Mouse (Mus musculus): ENCODE measurements at regions not wholly inside any gene's neighbourhood (a gene's known extent, or its start where the extent isn't known, plus 50 kb on each side); places are given as distances from the start of the nearest gene placed in this dataset.
"Not testable (repeated sequence)": the region's sequence is repeated elsewhere in the genome, so short reads cannot be mapped to it uniquely, and the experiment has no call there.

GRCm38 (mm10) chr1:147138176-147138575 is 643.6 kb downstream of the Brinp3 start:
- no peak overlapping the region for H3K4me2 ChIP-seq (replicated peaks; ENCODE audit: low read depth)
- 48% methylated on average over 2 of the region's 2 CpGs for WGBS
- no peaks in the 10 kb centered on the region for H3K9me3 ChIP-seq (ENCODE audit: control insufficient read depth, low read length)
- no peaks in the 10 kb centered on the region for H3K36me3 ChIP-seq (ENCODE audit: control insufficient read depth, insufficient read depth, low read length)
- DNase-seq (ENCODE audit: low spot score) (no peak), ATAC-seq (ENCODE audit: low FRiP score, low TSS enrichment) (no peak)
- no peak overlapping the region for H3K9ac ChIP-seq (ENCODE audit: low read length)
- no peak overlapping the region for H3K27ac ChIP-seq (replicated peaks)
- no peaks in the 10 kb centered on the region for H3K27me3 ChIP-seq (ENCODE audit: control insufficient read depth, insufficient read depth, low read length)
- TF ChIP-seq CTCF (IDR thresholded peaks at IDR 0.05; ENCODE audit: low read depth), result no peak
- TF ChIP-seq EP300 (optimal IDR thresholded peaks at IDR 0.05), result no peak
- no peaks in the 10 kb centered on the region for H3K4me1 ChIP-seq (replicated peaks; ENCODE audit: control insufficient read depth, insufficient read depth)
- H3K4me3 ChIP-seq (ENCODE audit: low read depth, low read length), result no peak overlapping the region

- WGBS, result 52% methylated on average over 1 of the region's 1 CpGs
- H3K9me3 ChIP-seq (ENCODE audit: control insufficient read depth, low read length), result no peaks in the 10 kb centered on the region
- no peak overlapping the region for H3K9ac ChIP-seq (ENCODE audit: low read length)
- no peak for TF ChIP-seq CTCF (IDR thresholded peaks at IDR 0.05; ENCODE audit: low read depth)
- TF ChIP-seq EP300 (optimal IDR thresholded peaks at IDR 0.05), result no peak
- H3K4me2 ChIP-seq (replicated peaks; ENCODE audit: low read depth), result no peak overlapping the region
- no peak overlapping the region for H3K4me3 ChIP-seq (ENCODE audit: low read depth, low read length)
- no peaks in the 10 kb centered on the region for H3K4me1 ChIP-seq (replicated peaks; ENCODE audit: control insufficient read depth, insufficient read depth)
- no peaks in the 10 kb centered on the region for H3K36me3 ChIP-seq (ENCODE audit: control insufficient read depth, insufficient read depth, low read length)
- ATAC-seq (ENCODE audit: low FRiP score, low TSS enrichment) (no peak), DNase-seq (ENCODE audit: low spot score) (no peak)
- H3K27me3 ChIP-seq (ENCODE audit: control insufficient read depth, insufficient read depth, low read length), result no peaks in the 10 kb centered on the region
- H3K27ac ChIP-seq (replicated peaks), result no peak overlapping the region
These were observed 680.8 kb downstream of the Brinp3 start for GRCm38 (mm10) chr1:147175350-147175749.

GRCm38 (mm10) chr1:147186799-147187198 is 692.2 kb downstream of the Brinp3 start:
- no peak overlapping the region for H3K4me2 ChIP-seq (replicated peaks; ENCODE audit: low read depth)
- no peak for ATAC-seq (ENCODE audit: low FRiP score, low TSS enrichment)
- no peak overlapping the region for H3K27ac ChIP-seq (replicated peaks)
- no peaks in the 10 kb centered on the region for H3K27me3 ChIP-seq (ENCODE audit: control insufficient read depth, insufficient read depth, low read length)
- H3K4me3 ChIP-seq (ENCODE audit: low read depth, low read length), result no peak overlapping the region
- no peaks in the 10 kb centered on the region for H3K4me1 ChIP-seq (replicated peaks; ENCODE audit: control insufficient read depth, insufficient read depth)
- no peaks in the 10 kb centered on the region for H3K36me3 ChIP-seq (ENCODE audit: control insufficient read depth, insufficient read depth, low read length)
- no peak overlapping the region for H3K9ac ChIP-seq (ENCODE audit: low read length)
- DNase-seq (ENCODE audit: low spot score), result no peak
- no peaks in the 10 kb centered on the region for H3K9me3 ChIP-seq (ENCODE audit: control insufficient read depth, low read length)
- 66% methylated on average over 1 of the region's 1 CpGs for WGBS
- TF ChIP-seq CTCF (IDR thresholded peaks at IDR 0.05; ENCODE audit: low read depth), result no peak
- no peak for TF ChIP-seq EP300 (optimal IDR thresholded peaks at IDR 0.05)

- Histone ChIP-seq H3K4me2 (replicated peaks; ENCODE audit: low read depth) (no peak overlapping the region), H3K36me3 (ENCODE audit: control insufficient read depth, insufficient read depth, low read length) (no peaks in the 10 kb centered on the region), H3K27ac (replicated peaks) (no peak overlapping the region), H3K4me3 (ENCODE audit: low read depth, low read length) (no peak overlapping the region), H3K9me3 (ENCODE audit: control insufficient read depth, low read length) (no peaks in the 10 kb centered on the region), H3K4me1 (replicated peaks; ENCODE audit: control insufficient read depth, insufficient read depth) (no peaks in the 10 kb centered on the region), H3K9ac (ENCODE audit: low read length) (no peak overlapping the region), H3K27me3 (ENCODE audit: control insufficient read depth, insufficient read depth, low read length) (no peaks in the 10 kb centered on the region)
- 81% methylated on average over 6 of the region's 6 CpGs for WGBS
- ATAC-seq (ENCODE audit: low FRiP score, low TSS enrichment) (no peak), DNase-seq (ENCODE audit: low spot score) (no peak)
- TF ChIP-seq EP300 (optimal IDR thresholded peaks at IDR 0.05) (no peak), CTCF (IDR thresholded peaks at IDR 0.05; ENCODE audit: low read depth) (no peak)
These were observed 692.9 kb downstream of the Brinp3 start for GRCm38 (mm10) chr1:147187251-147188025.

- ATAC-seq (ENCODE audit: low FRiP score, low TSS enrichment), result not testable (repeated sequence)
- WGBS, result 89% methylated on average over 2 of the region's 2 CpGs
These were observed 705.4 kb downstream of the Brinp3 start for GRCm38 (mm10) chr1:147199959-147200358.

GRCm38 (mm10) chr1:147214890-147215289 is 720.3 kb downstream of the Brinp3 start:
- not testable (repeated sequence) for H3K4me3 ChIP-seq (ENCODE audit: low read depth, low read length); H3K27ac ChIP-seq (replicated peaks); H3K27me3 ChIP-seq (ENCODE audit: control insufficient read depth, insufficient read depth, low read length); H3K4me2 ChIP-seq (replicated peaks; ENCODE audit: low read depth); H3K4me1 ChIP-seq (replicated peaks; ENCODE audit: control insufficient read depth, insufficient read depth); H3K36me3 ChIP-seq (ENCODE audit: control insufficient read depth, insufficient read depth, low read length); DNase-seq (ENCODE audit: low spot score); H3K9me3 ChIP-seq (ENCODE audit: control insufficient read depth, low read length); ATAC-seq (ENCODE audit: low FRiP score, low TSS enrichment); H3K9ac ChIP-seq (ENCODE audit: low read length)
- WGBS, result 83% methylated on average over 7 of the region's 7 CpGs

More at GRCm38 (mm10) chr1:147199959-147200358, 705.4 kb downstream of the Brinp3 start:
- H3K4me1 ChIP-seq (replicated peaks; ENCODE audit: control insufficient read depth, insufficient read depth); H3K4me2 ChIP-seq (replicated peaks; ENCODE audit: low read depth); H3K27ac ChIP-seq (replicated peaks); H3K4me3 ChIP-seq (ENCODE audit: low read depth, low read length); DNase-seq (ENCODE audit: low spot score); H3K9me3 ChIP-seq (ENCODE audit: control insufficient read depth, low read length); H3K9ac ChIP-seq (ENCODE audit: low read length); H3K36me3 ChIP-seq (ENCODE audit: control insufficient read depth, insufficient read depth, low read length); H3K27me3 ChIP-seq (ENCODE audit: control insufficient read depth, insufficient read depth, low read length): not testable (repeated sequence)
